Mouse (Mus musculus) kidney, adult 2 months (tissue): Measurements from ENCODE around the gene Rae1.

ENCODE experiments used
- CTCF ChIP-seq: fragments of 200-500 bp; conservative IDR thresholded peaks from 2 replicates; pipeline ENCODE4 v1.5.1; 2011; ENCODE audit warnings: low read depth, mild to moderate bottlenecking, control low read depth, low read length, moderate library complexity, mixed read lengths; ENCODE audit not compliant: insufficient read depth, insufficient read length
- POLR2A ChIP-seq: fragments of 200-500 bp; IDR thresholded peaks from one replicate; pipeline ENCODE4 v1.6.1; 2011; ENCODE audit warnings: low read depth, low read length, control low read depth

DNA sequence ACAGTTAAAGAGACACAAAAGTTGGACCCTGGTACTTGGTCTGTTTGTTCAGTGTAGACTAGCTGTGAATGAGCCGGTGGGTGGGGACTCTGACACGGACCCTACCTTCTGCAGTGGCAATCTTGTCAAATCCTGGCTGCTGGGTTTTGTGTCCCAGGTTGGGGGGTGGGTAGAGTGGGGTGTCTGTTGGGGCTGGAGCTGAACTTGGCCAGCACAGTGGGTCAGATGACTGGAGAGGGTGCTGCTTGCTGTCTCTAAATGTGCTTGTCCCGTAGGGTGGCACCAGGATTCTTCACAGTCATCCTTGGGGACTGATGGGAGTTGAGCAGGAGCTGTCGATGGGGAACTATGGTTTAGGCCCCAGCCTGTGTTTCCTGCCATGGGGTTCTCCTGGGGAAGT is 24.0 kb downstream of the Rae1 start:
- TF ChIP-seq POLR2A (no peak), CTCF (no peak)
